Mouse (Mus musculus) erythroid progenitor cell, adult 5-6 weeks (primary cell): Measurements from ENCODE around the gene Gng4. TPM values are rescaled to one million over a fixed set of nuclear protein-coding genes. Genes with fewer than 3 reads are reported as not detected.

Experiments used
- ATAC-seq: replicated peaks from 2 replicates; pipeline ENCODE4 v1.8.0; 2016; ENCODE audit warnings: moderate number of reproducible peaks, mild to moderate bottlenecking, moderate TSS enrichment, inconsistent platforms; ENCODE audit not compliant: poor library complexity, low FRiP score, severe bottlenecking
- total RNA-seq, 2 experiments: library from RNA; stranded (forward) in 1 of 2; stranded (reverse) in 1 of 2; fragments of 150-400 nt in 1 of 2; fragments of 186-747, 209-891 nt in 1 of 2; gene quantifications; 2 replicates each; pipeline versions ENCODE4 v1.2.3 to v1.2.4; 2015 to 2017; ENCODE audit warnings: low replicate concordance in 2 of 2

Gene Gng4
- total RNA-seq, 2 experiments from 2014 or later = not detected

- ATAC-seq = no peak
These were observed 24.7 kb downstream of the Gng4 start for GRCm38 (mm10) chr13:13808337-13809132.

DNA sequence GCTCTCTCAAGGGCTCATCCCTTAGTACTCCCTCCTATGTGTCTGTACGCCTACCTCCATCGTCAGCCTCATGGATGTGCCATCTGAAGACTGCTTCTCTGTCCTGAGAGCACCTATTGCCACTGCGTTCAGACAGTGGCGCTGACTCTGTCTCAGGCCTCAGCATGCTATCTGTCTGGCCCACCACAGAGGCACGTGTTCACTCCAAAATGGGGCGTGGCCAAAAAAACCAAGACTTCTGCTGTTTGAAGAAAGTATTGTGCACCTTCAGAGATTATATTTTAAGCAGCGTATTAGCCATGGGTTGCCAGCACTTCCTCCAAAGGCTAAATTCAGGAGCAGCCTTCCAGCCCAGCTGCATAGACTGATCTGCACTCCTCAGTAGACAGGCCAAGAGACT, 27.0 kb downstream of the Gng4 start:
- no peak for ATAC-seq

DNA sequence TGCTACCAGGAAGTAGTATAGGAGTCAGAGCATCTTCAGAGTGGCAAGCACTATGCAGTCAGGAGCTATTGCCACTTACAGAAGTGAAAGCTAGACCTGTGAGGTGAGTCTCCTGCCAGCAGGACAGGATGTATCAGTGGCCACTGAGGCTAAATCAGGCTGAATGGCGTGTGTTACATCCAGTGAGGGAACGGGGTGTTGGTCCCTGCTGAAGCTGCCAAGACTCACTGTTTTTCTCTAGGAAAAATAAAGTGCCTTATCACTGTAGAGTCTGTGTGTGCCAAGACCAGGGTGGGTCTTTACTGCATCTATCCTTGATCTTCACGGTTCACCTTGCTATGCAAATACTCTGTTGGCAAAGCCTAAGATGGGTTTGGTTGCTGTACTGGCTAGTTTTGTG, 34.8 kb downstream of the Gng4 start:
- ATAC-seq = no peak

GRCm38 (mm10) chr13:13820234-13821123, 36.6 kb downstream of the Gng4 start:
- ATAC-seq = no peak

GRCm38 (mm10) chr13:13824946-13825345, 41.1 kb downstream of the Gng4 start:
- ATAC-seq = no peak

DNA sequence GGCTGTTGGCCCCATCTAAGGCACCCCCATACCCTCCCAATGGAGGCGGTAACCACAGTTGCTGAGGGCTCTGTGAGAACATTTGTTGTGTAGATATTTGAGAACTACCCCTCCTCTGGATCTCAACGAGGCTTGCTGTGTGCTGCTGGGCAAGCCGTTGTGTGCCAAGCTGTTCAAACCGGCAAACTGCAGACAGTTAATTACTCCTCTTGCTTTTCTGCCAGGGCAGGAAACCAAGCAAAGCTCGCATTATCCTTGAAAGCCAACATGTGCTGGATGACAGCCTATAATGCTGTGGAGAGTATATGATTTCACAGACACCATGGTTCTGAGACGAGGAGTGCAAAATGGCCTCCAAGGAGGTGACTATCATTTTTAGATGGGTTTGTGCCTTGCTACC, 42.7 kb downstream of the Gng4 start:
- ATAC-seq = no peak

- no peak for ATAC-seq
These were observed 44.3 kb downstream of the Gng4 start for GRCm38 (mm10) chr13:13828125-13828524.

DNA sequence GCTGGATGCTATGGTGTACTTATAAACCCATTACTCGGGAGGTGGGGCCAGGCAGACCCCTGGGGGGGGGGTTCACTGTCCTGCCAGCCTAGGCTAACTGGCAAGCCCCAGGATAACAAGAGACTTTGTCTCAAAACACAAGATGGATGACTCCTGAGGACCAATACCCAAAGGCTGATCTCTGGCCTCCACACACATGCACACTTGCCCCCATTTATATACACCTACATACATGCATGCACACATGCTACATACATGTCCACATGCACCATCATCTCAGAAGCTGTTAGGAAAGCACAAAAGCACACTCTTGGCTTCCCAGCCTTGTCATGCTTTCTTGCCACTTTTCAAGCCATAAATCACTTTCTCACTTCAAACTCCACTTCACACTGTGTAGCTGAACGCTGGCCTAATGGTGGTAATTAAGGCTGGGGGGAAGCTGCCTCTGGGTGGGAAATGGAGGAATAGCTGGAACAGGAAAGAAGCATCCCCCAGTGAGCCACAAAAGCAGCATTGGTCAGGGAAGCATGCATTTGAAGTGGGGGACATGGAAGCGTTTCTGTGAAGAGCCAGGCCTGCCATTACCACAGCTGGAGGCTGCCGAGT, 46.7 kb downstream of the Gng4 start:
- ATAC-seq = no peak

GRCm38 (mm10) chr13:13835180-13835579, 51.3 kb downstream of the Gng4 start:
- ATAC-seq = no peak

DNA sequence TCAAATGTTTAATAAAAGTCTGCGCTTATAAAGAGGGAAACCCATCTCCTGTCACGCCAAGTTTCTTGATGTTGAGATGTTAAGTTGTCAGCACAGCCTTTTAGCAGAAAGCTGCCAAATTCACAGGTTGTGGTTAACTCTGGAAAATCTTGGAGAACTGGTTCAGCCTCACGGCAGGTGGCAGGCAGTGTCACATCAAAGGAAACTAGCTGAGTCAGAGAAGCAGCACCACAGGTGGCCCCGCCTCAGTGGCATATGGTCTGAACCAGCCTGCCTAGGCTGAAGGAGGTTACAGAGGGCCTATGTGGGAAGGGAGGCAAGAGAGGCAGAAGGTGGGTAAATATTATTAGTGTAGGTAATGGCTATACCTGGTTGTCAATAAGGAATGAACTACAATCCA, 61.2 kb downstream of the Gng4 start:
- ATAC-seq = no peak

GRCm38 (mm10) chr13:13847075-13847599, 63.3 kb downstream of the Gng4 start:
- ATAC-seq = no peak

GRCm38 (mm10) chr13:13857190-13857589, 73.3 kb downstream of the Gng4 start:
- no peak for ATAC-seq

DNA sequence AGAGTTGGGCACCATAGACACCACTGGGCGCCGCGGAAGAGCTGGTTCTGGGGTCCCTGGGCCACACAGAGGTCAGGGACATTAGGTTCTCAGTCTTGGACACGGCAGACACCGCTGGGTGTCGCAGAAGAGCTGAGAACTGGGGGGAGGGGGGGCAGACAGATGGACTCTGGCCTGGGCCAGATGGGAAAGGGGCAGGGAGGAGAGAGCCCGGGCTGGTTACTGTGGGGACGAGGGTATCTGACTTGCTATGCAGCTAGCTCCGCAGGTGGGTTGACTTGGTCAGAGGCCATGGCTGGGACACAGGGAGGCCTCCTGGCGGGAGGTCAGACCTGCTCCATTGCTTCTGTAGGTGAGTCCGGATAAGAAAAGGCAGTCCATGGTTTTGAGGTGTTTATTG, 78.5 kb downstream of the Gng4 start:
- ATAC-seq = no peak

DNA sequence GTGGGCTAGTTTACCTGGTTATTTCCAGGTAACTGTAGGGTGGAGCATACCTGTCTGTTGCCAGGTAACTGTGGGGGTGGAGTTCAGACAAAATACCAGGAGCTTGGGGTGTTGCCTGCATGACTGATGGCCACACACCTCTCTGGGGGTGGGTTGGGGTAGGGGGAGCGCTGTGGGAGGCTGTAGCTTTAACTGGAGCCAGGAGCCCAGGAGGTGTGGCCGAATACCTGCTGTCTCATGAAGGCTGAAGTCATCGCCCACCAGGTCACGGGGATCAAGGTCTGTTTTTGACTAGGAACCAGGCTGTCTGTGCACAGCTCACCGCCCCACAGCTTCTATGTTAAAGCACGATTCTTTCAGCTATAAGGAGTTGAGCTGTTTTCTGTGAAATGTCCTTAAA, 79.1 kb downstream of the Gng4 start:
- ATAC-seq = no peak

DNA sequence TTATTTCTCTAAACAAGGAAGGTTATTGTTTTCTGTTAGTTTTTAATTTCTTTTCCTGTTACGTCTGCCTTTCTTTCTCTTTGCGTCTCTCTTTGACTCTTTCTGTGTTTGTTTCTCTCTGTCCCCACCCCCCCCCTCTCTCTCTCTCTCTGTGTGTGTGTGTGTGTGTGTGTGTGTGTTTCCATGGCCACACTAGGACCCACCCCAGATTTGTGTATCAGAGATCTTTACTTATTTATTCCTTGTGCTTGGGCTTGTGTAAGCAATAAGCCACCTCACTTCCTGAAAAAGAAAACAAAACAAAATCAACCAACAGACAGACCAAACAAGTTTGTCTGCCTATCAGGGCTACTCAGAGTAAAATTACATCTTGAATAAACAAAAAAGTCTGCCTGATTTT, 82.5 kb downstream of the Gng4 start:
- no peak for ATAC-seq

DNA sequence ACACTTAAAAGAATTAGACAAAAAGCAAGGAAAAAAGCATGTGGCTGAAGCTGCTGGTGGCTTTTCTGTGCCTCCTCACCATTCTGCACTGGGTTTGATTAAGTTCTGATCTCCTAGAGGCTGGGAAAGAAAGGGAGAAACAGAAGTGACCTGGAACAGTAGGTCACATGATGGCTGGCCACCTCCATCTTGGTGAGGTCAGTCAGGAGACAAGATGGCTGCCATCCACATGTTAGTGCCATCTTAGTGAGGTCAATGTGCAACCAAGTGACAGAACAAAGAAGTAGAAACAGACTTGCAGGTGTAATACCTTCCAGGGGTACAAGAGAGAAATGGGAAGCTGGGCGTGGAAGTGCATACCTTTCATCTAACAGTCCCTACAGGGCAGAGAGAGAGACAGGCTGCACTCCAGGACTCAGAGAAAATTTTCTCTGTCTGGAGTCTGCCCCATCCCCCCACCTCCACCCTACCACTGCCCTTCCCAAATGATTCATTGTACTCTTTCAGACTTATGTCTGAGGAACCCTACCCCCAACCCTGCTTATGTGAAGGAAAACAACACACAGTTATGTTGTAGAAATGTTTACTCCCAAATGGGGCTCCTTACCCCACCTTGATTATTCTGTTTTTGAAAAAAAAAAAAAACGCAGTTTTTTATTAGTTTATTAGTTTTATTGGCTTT, 83.4 kb downstream of the Gng4 start:
- ATAC-seq = no peak

DNA sequence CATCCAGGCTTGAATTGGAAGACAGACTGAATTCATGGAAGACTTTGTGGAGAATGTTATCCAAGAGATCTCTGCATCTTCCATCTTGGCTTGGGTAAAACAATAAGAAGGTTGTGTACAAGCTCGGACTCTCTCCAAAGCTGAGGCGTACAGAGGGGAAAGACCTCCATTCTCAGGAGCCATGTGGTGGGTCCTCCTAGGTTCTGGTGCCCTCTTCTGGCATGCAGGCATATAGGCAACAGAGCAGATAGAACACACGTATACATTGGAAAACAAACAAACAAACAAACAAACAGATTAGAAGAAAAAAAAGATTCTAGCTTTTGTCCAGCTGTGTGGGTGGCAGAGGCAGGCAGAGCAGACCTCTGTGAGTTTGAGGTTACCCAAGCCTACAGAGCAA, 84.1 kb downstream of the Gng4 start:
- no peak for ATAC-seq
